Mouse (Mus musculus) hindbrain, embryonic 15.5 days (tissue): Measurements from ENCODE around the gene Sarm1. TPM values are rescaled to one million over a fixed set of nuclear protein-coding genes. Genes with fewer than 3 reads are reported as not detected.
A peak's percentile ranks its signal among the peaks of the same experiment; 100 is the strongest.
"Not testable (repeated sequence)": the region's sequence is repeated elsewhere in the genome, so short reads cannot be mapped to it uniquely, and the experiment has no call there.

Experiments
- ATAC-seq: fragments of 200-750 bp; cut with Nextera tagmentation; 2 replicates; pipeline ENCODE4 v1.8.0; 2017; ENCODE audit warnings: low read depth, moderate number of reproducible peaks, moderate TSS enrichment; ENCODE audit not compliant: low FRiP score
- H3K27ac ChIP-seq: fragments of 300-500 bp; sonication (generic); replicated peaks from 2 replicates; pipeline ENCODE4 v1.5.1; 2015; ENCODE audit warnings: mild to moderate bottlenecking, inconsistent platforms
- H3K27me3 ChIP-seq: fragments of 300-500 bp; sonication (generic); 2 replicates; pipeline ENCODE4 v1.6.1; 2015; ENCODE audit warnings: control low read depth, inconsistent platforms
- H3K36me3 ChIP-seq: fragments of 300-500 bp; sonication (generic); 2 replicates; pipeline ENCODE4 v1.6.1; 2015; ENCODE audit warnings: control low read depth, inconsistent platforms
- H3K4me1 ChIP-seq: fragments of 300-500 bp; sonication (generic); replicated peaks from 2 replicates; pipeline ENCODE4 v1.6.1; 2015; ENCODE audit warnings: control low read depth, inconsistent platforms
- H3K4me2 ChIP-seq: fragments of 300-500 bp; sonication (generic); 2 replicates; pipeline ENCODE4 v1.6.1; 2015; ENCODE audit warnings: moderate library complexity, mild to moderate bottlenecking, inconsistent platforms
- H3K4me3 ChIP-seq: fragments of 300-500 bp; sonication (generic); 2 replicates; pipeline ENCODE4 v1.5.1; 2015; ENCODE audit warnings: mild to moderate bottlenecking, inconsistent platforms
- H3K9ac ChIP-seq: fragments of 300-500 bp; sonication (generic); 2 replicates; pipeline ENCODE4 v1.6.1; 2015; ENCODE audit warnings: inconsistent platforms
- H3K9me3 ChIP-seq: fragments of 300-500 bp; sonication (generic); 2 replicates; pipeline ENCODE4 v1.6.1; 2016; ENCODE audit warnings: control low read depth, inconsistent platforms
- WGBS: fragments of 180-500 bp; shearing (Covaris S2); methylation state at CpG from one replicate; pipeline ENCODE4 v1.1.7; 2015; 5-methylcytosine and 5-hydroxymethylcytosine counted together
- polyA plus RNA-seq: library from polyadenylated mRNA; unstranded; fragments of >200 nt; fragmentation: Nextera tagmentation; extraction: Ambion mirVana; gene quantifications from 2 replicates; pipeline ENCODE4 v1.2.1, GENCODE M21; 2015

Sarm1 gene
- polyA plus RNA-seq: 47.3 and 53.2 TPM in 2 replicates

DNA sequence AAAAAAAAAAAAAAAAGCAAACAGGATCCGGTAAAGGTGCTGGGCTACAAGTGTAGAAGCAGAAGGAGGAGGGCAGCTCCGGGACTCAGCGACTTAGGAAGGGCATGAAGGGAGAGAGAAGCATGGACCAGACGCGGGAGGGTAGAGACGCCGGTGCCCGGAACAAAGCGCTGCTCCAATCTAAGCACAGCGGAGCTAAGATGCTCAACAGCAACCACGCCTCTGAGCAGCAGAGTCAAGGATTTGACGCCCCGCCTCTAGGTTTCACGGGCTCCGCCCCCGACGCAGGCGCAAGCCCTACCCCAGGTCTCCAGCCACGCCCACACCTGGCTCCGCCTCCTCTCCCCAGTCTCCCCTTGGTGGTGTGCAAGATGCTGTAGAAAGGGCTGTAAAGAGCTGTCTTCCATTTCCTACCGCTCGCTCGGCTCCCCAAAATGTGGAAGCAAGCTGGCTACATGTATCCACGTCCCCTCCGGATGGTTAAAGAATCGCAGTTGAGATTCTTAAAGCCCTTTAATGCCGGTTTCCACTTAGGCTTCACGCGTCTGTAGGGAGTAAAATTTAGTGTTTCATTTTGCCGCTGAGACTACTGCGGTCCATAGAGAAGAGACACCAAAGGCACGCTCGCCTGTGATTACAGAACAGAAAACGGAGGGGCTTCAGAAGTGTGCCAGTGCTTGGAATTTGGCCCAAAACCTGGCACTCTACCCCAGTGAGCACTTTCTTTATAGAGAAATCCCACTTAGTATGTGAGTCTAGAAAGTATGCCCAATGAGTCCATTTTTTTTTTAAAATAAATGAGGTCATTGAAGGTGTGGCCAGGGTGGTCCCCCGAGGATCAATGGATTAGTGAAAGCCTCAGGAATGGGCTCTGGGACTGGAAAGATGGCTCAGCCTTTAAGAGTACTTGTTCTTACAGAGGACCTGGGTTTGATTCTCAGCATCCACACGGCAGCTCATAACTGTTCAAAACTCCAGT, at the start of gene Sarm1:
Gene Sarm1, minus strand, starts transcription at position 211 of the 979 bp plus-strand sequence.
- Histone ChIP-seq H3K9ac (peak within 1 kb of the TSS; percentile 92), H3K36me3 (no peaks in the 10 kb centered on the region), H3K4me1 (peaks cover 36% of the 10 kb centered on the region), H3K27ac (peak within 1 kb of the TSS; percentile 96), H3K4me2 (peak within 1 kb of the TSS; percentile 81), H3K27me3 (0 out of 2 replicates have a peak, but pooled peaks cover 8% of the 10 kb centered on the region), H3K9me3 (no peaks in the 10 kb centered on the region), H3K4me3 (peak within 1 kb of the TSS; percentile 85)
- ATAC-seq: peak; percentile 96
- 3% methylated on average over 36 of the region's 36 CpGs for WGBS

DNA sequence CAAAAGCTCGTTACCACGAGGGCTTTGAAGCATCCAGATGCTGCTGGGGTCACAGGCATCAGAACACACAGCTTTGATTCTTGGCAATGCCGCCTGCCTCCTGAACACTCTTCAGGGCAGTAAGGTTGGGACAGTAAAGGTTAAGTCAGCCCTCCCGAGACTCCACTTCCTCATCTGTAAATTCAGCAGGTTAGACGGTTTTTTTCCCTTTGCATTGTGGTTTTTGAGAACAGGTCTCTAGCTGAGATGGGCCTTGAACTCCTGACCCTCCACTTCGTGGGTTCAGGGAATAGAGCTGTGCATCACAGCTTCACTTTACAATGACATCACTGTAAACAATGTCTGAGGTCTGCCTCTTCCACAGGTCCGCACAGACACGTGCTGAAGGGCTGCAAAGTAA, 47.6 kb upstream of the Sarm1 start:
- WGBS: 73% methylated on average over 8 of the region's 8 CpGs
- Histone ChIP-seq H3K9ac (no peak overlapping the region), H3K27me3 (no peaks in the 10 kb centered on the region), H3K36me3 (peaks cover 28% of the 10 kb centered on the region), H3K27ac (no peak overlapping the region), H3K9me3 (no peaks in the 10 kb centered on the region), H3K4me2 (no peak overlapping the region), H3K4me3 (no peak overlapping the region), H3K4me1 (peaks cover 18% of the 10 kb centered on the region)
- no peak for ATAC-seq

DNA sequence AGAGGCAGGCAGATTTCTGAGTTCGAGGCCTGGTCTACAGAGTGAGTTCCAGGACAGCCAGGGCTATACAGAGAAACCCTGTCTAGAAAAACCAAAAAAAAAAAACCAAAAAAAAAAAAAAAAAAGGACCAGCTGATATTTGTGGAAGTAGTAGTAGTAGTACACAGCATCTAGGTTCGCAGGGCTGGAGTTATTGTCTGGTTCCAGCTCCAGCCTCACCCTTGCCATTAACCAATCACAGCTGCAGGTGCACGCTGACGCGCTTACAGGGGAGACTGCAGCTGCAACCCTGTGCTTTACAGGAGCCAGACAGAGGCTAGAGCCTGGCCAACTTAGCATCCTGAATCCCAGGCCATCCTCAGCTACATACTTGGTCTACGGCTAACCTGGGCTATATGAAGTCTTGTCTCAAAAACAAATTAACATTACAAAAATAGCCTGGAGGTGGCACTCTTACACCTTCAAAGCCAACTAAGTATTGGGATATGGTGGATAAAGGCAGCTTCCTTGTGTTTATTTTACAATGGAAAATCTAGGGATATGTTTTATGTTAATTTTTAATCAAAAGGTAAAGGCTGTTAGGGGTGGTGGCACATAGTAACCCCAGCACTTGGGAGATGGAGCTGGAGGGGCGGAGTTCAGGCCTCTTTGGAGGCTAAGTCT, 47.0 kb upstream of the Sarm1 start:
- 94% methylated on average over 7 of the region's 7 CpGs for WGBS
- no peak for ATAC-seq

DNA sequence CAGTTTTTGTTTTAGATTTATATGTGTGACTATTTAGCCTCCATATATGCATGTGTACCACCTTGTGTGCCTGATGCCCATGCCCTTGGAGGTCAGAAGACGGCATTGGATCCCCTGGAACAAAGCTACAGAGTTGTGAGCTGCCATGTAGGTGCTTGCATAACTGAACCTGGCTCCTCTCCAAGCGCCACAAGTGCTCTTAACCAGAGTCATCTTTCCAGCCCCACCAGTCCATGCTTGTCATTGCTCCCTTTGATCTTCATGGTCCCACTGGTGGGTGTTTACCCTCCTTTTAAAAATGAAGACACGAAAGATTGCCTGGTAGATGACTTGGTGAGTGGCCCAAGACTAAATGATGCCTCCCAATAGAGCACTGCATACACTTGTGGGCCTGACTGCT, 42.8 kb upstream of the Sarm1 start:
- Histone ChIP-seq H3K9me3 (no peaks in the 10 kb centered on the region), H3K4me2 (no peak overlapping the region), H3K4me3 (no peak overlapping the region), H3K27ac (no peak overlapping the region), H3K36me3 (peaks cover 42% of the 10 kb centered on the region), H3K9ac (no peak overlapping the region), H3K27me3 (no peaks in the 10 kb centered on the region), H3K4me1 (peaks cover 19% of the 10 kb centered on the region)
- 86% methylated on average over 3 of the region's 3 CpGs for WGBS
- no peak for ATAC-seq

More for the DNA sequence above, 47.0 kb upstream of the Sarm1 start:
- Histone ChIP-seq H3K27me3 (no peaks in the 10 kb centered on the region), H3K9me3 (no peaks in the 10 kb centered on the region), H3K4me2 (no peak overlapping the region), H3K4me1 (peaks cover 12% of the 10 kb centered on the region), H3K4me3 (no peak overlapping the region), H3K36me3 (peaks cover 34% of the 10 kb centered on the region), H3K9ac (no peak overlapping the region), H3K27ac (no peak overlapping the region)

DNA sequence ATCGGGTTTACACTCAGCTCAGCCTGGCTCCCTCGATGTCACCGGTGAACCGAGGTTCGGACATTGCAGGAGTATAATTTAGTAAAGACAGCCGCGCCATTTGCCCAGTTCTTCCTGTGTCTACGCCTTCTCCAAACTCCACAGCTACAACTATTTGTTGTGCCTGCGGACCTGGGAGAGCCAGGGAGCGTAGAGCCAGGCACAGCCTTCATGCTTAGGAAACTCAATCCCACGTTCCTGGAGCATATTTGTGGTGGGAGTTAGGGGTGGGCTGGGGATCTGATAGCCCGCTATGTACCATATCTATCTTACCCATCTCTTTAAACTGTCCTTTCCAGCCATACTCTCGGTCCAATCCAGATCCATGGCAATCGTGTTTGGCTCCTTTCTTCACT, 39.1 kb upstream of the Sarm1 start:
- Histone ChIP-seq H3K9me3 (no peaks in the 10 kb centered on the region), H3K4me2 (peak overlapping the region; percentile 59), H3K9ac (peak overlapping the region; percentile 54), H3K27me3 (no peaks in the 10 kb centered on the region), H3K4me3 (peak overlapping the region; percentile 54), H3K4me1 (peaks cover 32% of the 10 kb centered on the region), H3K27ac (peak overlapping the region; percentile 75), H3K36me3 (peaks cover 31% of the 10 kb centered on the region)
- no peak for ATAC-seq
- 4% methylated on average over 14 of the region's 14 CpGs for WGBS

DNA sequence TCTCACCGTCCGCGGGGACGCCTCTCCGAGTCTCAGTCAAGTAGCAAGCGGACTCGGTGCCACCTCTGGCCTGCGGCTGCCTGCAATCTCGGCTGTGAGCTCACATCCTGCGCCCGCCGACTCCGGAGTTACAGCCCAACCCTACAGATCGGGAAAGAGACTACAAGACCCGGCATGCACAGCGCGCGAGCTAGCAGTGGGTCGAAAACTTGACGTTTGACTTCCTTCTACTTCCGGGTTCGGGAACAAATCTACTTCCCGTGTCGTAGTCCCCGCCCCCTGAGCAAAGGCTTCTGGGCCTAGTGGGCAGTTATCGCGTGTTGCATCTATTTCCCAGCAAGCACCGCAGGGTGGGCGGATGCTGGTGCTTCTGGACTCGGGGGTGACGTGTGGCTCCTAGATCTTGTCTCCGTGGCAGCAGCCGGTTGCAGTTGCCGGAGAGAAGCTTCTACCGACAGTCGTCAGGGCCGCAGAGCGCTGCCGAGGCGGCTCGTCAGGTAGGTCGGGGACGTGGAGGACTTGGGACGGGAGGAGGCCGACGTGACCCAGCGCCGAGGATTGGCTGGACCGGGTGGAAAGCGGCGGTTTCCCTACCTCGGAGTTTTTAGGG, 38.6 kb upstream of the Sarm1 start, which contains the start of the genes Tnfaip1 and Ift20:
Gene Tnfaip1, minus strand, starts transcription at position 253 of the 610 bp plus-strand sequence.
Gene Ift20, plus strand, starts transcription at position 282 of the 610 bp plus-strand sequence.
- Histone ChIP-seq H3K4me3 (peak within 1 kb of the TSS; percentile 54), H3K9me3 (no peaks in the 10 kb centered on the region), H3K4me2 (peak within 1 kb of the TSS; percentile 74), H3K27me3 (no peaks in the 10 kb centered on the region), H3K9ac (peak within 1 kb of the TSS; percentile 80), H3K27ac (peak within 1 kb of the TSS; percentile 92), H3K4me1 (peaks cover 32% of the 10 kb centered on the region), H3K36me3 (peaks cover 27% of the 10 kb centered on the region)
- under 1% methylated on average over 52 of the region's 52 CpGs for WGBS
- peak; percentile 98 for ATAC-seq

DNA sequence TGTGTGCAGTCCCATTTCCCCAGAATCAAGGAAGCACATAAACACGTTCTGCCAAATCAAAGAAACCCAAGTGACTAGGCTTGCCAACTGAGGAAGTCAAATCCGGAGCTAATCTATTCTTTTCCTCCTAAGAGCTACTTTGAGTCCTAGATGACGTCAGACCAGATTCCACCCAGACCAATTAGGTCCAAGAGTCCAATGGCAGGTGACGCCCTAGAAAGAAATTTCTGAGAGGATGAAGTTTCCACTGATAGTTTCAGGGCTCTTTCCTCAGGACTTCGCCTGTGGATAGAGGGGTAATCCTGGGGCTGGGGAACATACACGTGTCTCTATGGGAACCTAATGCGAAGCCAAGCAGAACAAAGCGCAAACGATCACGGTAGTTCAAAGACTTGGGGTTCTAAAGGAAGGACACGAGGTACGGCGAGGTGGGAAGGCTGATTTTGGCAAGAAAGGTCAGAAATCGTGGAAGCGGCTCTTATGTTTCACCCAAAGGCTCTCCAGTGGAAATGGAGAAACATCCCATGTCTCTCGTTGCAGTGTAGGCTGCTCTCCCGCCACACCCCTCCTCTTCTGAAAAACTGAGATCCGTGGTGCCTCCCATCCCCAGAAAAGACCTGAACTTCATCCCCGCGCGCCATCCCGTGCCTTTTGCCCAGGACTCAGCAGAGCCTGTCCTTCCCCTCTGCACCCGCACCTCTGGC, 38.0 kb upstream of the Sarm1 start:
- WGBS: under 1% methylated on average over 23 of the region's 23 CpGs
- H3K27ac ChIP-seq: peak overlapping the region; percentile 92

DNA sequence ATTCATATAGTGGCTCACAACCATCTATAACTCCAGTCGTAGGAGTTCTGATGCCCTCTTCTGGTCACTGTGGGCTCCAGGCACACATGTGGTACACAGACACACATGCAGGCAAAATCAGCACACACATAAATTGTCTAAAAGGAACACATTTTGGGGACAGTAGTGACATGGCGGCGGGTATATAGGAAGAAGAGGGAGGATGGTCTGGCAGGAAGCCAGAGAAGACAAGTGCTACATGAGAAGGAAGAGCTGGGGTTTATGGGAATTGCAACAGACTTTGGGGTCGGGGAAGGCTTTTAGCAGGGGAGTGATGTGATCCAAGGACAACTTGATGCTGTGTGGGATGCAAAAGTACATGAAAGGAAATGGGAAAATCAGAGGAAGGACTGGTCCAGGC, 37.0 kb upstream of the Sarm1 start:
- peaks cover 11% of the 10 kb centered on the region for H3K36me3 ChIP-seq
- H3K4me1 ChIP-seq: peaks cover 32% of the 10 kb centered on the region
- no peaks in the 10 kb centered on the region for H3K27me3 ChIP-seq
- no peak for ATAC-seq
- H3K27ac ChIP-seq: no peak overlapping the region
- H3K9me3 ChIP-seq: no peaks in the 10 kb centered on the region
- WGBS: 88% methylated on average over 4 of the region's 4 CpGs
- H3K4me2 ChIP-seq: peak overlapping the region; percentile 74
- H3K4me3 ChIP-seq: peak overlapping the region; percentile 54
- H3K9ac ChIP-seq: no peak overlapping the region

More for the DNA sequence above, 38.0 kb upstream of the Sarm1 start:
- Histone ChIP-seq H3K9me3 (no peaks in the 10 kb centered on the region), H3K4me3 (peak overlapping the region; percentile 54), H3K9ac (peak overlapping the region; percentile 80), H3K36me3 (peaks cover 21% of the 10 kb centered on the region), H3K27me3 (no peaks in the 10 kb centered on the region), H3K4me2 (peak overlapping the region; percentile 74), H3K4me1 (peaks cover 32% of the 10 kb centered on the region)
- no peak; the same call in 1 of the 2 replicates for ATAC-seq

DNA sequence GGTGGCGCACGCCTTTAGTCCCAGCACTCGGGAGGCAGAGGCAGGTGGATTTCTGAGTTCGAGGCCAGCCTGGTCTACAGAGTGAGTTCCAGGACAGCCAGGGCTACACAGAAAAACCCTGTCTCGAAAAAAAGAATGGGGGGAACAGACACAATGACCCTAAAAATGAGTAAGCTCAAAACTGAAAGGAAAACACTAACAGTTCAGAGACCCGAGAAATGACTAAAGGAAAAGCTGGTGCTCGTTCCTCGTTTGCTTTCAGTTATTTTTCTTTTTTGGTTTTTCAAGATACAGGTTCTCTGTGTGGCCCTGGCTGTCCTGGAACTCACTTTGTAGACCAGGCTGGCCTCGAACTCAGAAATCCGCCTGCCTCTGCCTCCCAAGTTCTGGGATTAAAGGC, 34.0 kb upstream of the Sarm1 start:
- not testable (repeated sequence) for H3K27ac ChIP-seq, H3K9me3 ChIP-seq, H3K4me2 ChIP-seq, H3K4me3 ChIP-seq, H3K27me3 ChIP-seq, H3K9ac ChIP-seq, ATAC-seq
- WGBS: 96% methylated on average over 10 of the region's 10 CpGs
- Histone ChIP-seq H3K36me3 (peaks cover 26% of the 10 kb centered on the region), H3K4me1 (peaks cover 13% of the 10 kb centered on the region)

DNA sequence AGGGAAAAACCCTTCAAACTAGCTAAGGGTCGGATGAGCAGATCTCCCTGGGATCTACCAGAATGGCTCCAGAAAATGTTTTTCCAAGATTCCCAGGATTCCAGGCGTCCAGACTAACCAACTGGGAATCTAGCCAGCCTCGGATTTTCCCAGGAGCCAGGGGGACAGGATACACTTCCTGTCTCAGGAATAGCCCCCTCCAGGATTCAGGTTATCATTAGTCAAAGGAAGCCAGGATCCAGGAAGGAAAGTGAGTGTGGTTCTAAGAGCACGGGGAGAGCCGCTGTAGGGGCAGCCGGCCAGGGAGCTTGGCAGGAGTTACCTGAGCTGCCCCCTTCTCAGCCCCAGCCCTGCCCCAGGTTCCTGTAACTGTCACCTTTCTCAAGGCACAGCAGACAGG, 33.5 kb upstream of the Sarm1 start:
- H3K27ac ChIP-seq: no peak overlapping the region; the same call in 1 of the 2 replicates

DNA sequence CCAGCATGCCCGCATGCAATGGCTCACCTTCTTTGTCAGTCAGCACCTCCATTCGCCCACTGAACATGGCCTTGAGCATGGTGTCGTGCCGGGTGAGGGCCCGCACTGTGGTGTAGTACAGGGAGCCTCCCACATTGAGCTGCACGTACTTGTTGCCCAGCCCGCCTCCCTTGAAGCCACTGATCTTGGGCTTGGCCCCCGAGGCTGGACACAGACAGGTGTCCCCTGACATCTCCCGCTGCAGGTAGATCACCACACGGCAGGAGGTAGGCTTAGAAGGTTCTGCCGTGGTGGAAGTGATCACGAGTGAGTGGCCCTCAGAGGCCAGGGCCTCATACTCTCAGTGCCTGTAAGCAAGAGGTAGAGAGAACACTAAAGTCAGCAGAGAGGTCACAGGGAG, 32.4 kb upstream of the Sarm1 start:
- peaks cover 9% of the 10 kb centered on the region for H3K4me1 ChIP-seq
- H3K4me3 ChIP-seq: no peak overlapping the region
- H3K9ac ChIP-seq: no peak overlapping the region
- no peak overlapping the region for H3K4me2 ChIP-seq
- H3K27ac ChIP-seq: 0 out of 2 replicates have a peak overlapping the region, but pooled peaks have one; percentile 37
- WGBS: 95% methylated on average over 12 of the region's 12 CpGs
- no peaks in the 10 kb centered on the region for H3K9me3 ChIP-seq
- peaks cover 41% of the 10 kb centered on the region for H3K36me3 ChIP-seq
- no peak for ATAC-seq
- H3K27me3 ChIP-seq: no peaks in the 10 kb centered on the region

More for the DNA sequence above, 33.5 kb upstream of the Sarm1 start:
- peaks cover 31% of the 10 kb centered on the region for H3K36me3 ChIP-seq
- peaks cover 13% of the 10 kb centered on the region for H3K4me1 ChIP-seq
- H3K9me3 ChIP-seq: no peaks in the 10 kb centered on the region
- no peak for ATAC-seq
- H3K4me2 ChIP-seq: no peak overlapping the region
- no peaks in the 10 kb centered on the region for H3K27me3 ChIP-seq
- 82% methylated on average over 6 of the region's 6 CpGs for WGBS
- no peak overlapping the region for H3K9ac ChIP-seq
- no peak overlapping the region for H3K4me3 ChIP-seq
